Mouse (Mus musculus) ES-Bruce4 (cell line): Measurements from ENCODE around the gene Tmem117.

Source experiments
- CTCF ChIP-seq: IDR thresholded peaks from one replicate; pipeline ENCODE4 v1.8.1; 2011; ENCODE audit warnings: low read depth, low read length
- EP300 ChIP-seq: IDR thresholded peaks from 2 replicates; pipeline ENCODE4 v1.6.1; 2011; ENCODE audit warnings: low read depth, low read length; ENCODE audit not compliant: insufficient read depth
- POLR2A ChIP-seq: IDR thresholded peaks from one replicate; pipeline ENCODE4 v1.8.1; 2011; ENCODE audit warnings: low read length; ENCODE audit not compliant: insufficient read depth

DNA sequence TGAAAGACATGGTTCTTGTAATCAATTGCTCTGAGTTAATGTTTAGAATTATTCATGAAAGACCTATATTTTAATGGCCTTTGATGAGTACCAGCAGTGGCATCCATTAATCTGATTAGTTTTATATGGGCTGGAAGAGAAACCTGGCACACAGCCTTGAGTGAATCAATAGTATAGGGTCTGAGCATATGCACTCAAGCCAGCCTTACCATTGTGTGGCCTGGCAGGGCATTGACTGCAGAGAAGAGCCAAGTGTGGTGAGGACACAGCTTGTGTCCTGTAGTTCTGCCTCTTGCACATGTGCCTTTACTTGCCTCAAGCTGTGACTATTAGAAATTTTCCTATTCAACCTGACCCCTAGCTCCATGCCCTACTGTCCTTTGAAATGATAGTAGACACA, 472.5 kb downstream of the Tmem117 start:
- TF ChIP-seq CTCF (no peak), EP300 (no peak), POLR2A (no peak)
